Comparison of ENCODE assay signal across 9 mouse cellular contexts in genomic region chr5:53657925-53658324, GRCm38 (mm10). TPM values are rescaled to one million over a fixed set of nuclear protein-coding genes. Genes with fewer than 3 reads are reported as not detected.
A peak's percentile ranks its signal among the peaks of the same experiment; 100 is the strongest.
DNase-seq lines count a peak whose midpoint lies in the region; ATAC-seq lines count a peak whose summit lies in the region.
"Had no signal": no experiment of that assay in that cellular context is flagged by ENCODE, and none has a peak within 500 bp of the region (broad histone marks: within the 10 kb centered on the region; RNA-seq: fewer than 3 reads in every experiment).

No protein-coding gene starts in this region.

- H3K36me3 ChIP-seq in forebrain, embryonic 16.5 days (ENCODE audit: control insufficient read depth, insufficient read depth), result no peaks in the 10 kb centered on the region
- peaks cover 4% of the 10 kb centered on the region for H3K36me3 ChIP-seq in neural tube, embryonic 15.5 days

- peak; percentile 15 for DNase-seq in layer of hippocampus, adult 11-12 months (ENCODE audit: low spot score)
- no peak for DNase-seq in layer of hippocampus, postnatal 14 days (ENCODE audit: low spot score in 2 of 2)
- peak; percentile 12 for DNase-seq in Muller cell, postnatal 12 days (ENCODE audit: inconsistent ontology term)
- DNase-seq in kidney, postnatal 25 days, result peak; percentile 52 to 53
- no peak for DNase-seq in heart, postnatal 25 days (ENCODE audit: low spot score)

- WGBS in forebrain, embryonic 16.5 days, result 83% methylated on average over 6 of the region's 6 CpGs
- WGBS in neural tube, embryonic 15.5 days, result 78% methylated on average over 6 of the region's 6 CpGs

- no peak overlapping the region for H3K4me3 ChIP-seq in forebrain, embryonic 16.5 days (replicated peaks; ENCODE audit: low read length)
- no peak overlapping the region for H3K4me3 ChIP-seq in neural tube, embryonic 15.5 days (replicated peaks)
- H3K4me3 ChIP-seq: limb, embryonic 15.5 days had no signal

- H3K9me3 ChIP-seq in forebrain, embryonic 16.5 days (ENCODE audit: control insufficient read depth, low read length), result no peaks in the 10 kb centered on the region
- no peaks in the 10 kb centered on the region for H3K9me3 ChIP-seq in neural tube, embryonic 15.5 days (replicated peaks)
- H3K9me3 ChIP-seq: limb, embryonic 15.5 days had no signal

- H3K9ac ChIP-seq in forebrain, embryonic 16.5 days (replicated peaks; ENCODE audit: low read depth, low read length), result no peak overlapping the region
- no peak overlapping the region for H3K9ac ChIP-seq in neural tube, embryonic 15.5 days (replicated peaks)
- H3K9ac ChIP-seq: limb, embryonic 15.5 days had no signal

- intact Hi-C loops in heart, postnatal 25 days (cut with DNase I), result loop anchor here (1.0 kb wide), 1 partner anchor 15 kb away; no protein-coding TSS in a partner anchor

- no peaks in the 10 kb centered on the region for H3K27me3 ChIP-seq in forebrain, embryonic 16.5 days (replicated peaks; ENCODE audit: control insufficient read depth, insufficient read depth, low read length)
- H3K27me3 ChIP-seq in neural tube, embryonic 15.5 days (replicated peaks), result no peaks in the 10 kb centered on the region
- H3K27me3 ChIP-seq: limb, embryonic 15.5 days had no signal

- ATAC-seq in forebrain, embryonic 16.5 days, result peak; percentile 47; the same call in 1 of the 2 replicates
- ATAC-seq in neural tube, embryonic 15.5 days (ENCODE audit: low FRiP score), result peak; percentile 76
- no peak for ATAC-seq in erythroblast, adult 5-6 weeks (replicated peaks; ENCODE audit: low FRiP score, poor library complexity, severe bottlenecking)

- H3K4me1 ChIP-seq in forebrain, embryonic 16.5 days (replicated peaks; ENCODE audit: control insufficient read depth, insufficient read depth, low read length), result no peaks in the 10 kb centered on the region
- H3K4me1 ChIP-seq in neural tube, embryonic 15.5 days, result no peaks in the 10 kb centered on the region
- H3K4me1 ChIP-seq: limb, embryonic 15.5 days had no signal

- H3K27ac ChIP-seq in forebrain, embryonic 16.5 days (ENCODE audit: low read length), result no peak overlapping the region
- H3K27ac ChIP-seq in neural tube, embryonic 15.5 days (replicated peaks), result no peak overlapping the region
- H3K27ac ChIP-seq: limb, embryonic 15.5 days had no signal

- no peak overlapping the region for H3K4me2 ChIP-seq in forebrain, embryonic 16.5 days (ENCODE audit: low read length)
- H3K4me2 ChIP-seq in neural tube, embryonic 15.5 days, result no peak overlapping the region
- H3K4me2 ChIP-seq: limb, embryonic 15.5 days had no signal

RNA-seq across cellular contexts. Expression of gene Cckar, which starts 49.6 kb away (rescaled TPM):
- under 1 TPM; 0.12 to 0.14 TPM for total RNA-seq in layer of hippocampus, postnatal 14 days (2021)
- polyA plus RNA-seq in forebrain, embryonic 16.5 days (2015; fragmentation: Nextera tagmentation; extraction: Ambion mirVana), result 0.37 and 0.46 TPM in 2 replicates
- polyA plus RNA-seq in neural tube, embryonic 15.5 days (2015; fragmentation: Nextera tagmentation; extraction: Ambion mirVana), result 0.70 and 3.8 TPM in 2 replicates
- not detected in 2 replicates for total RNA-seq in erythroblast, adult 5-6 weeks (2015; ENCODE audit: low replicate concordance)
- not detected in 2 replicates for total RNA-seq in erythroblast, adult 5-6 weeks (2017; ENCODE audit: low replicate concordance)
- not detected for total RNA-seq in heart, postnatal 25 days (2021)

Comparison
In these comparisons a context has a peak if more than half of its experiments do, and no peak if none do; other contexts are left out.
1. DNase-seq: peak in layer of hippocampus, adult 11-12 months (single experiment), Muller cell, postnatal 12 days (single experiment) and kidney, postnatal 25 days (2 of 2); none in layer of hippocampus, postnatal 14 days (0 of 2) and heart, postnatal 25 days (single experiment).